Mouse (Mus musculus) c-Kit-negative CD71-positive TER-119-positive erythroid progenitor cells, embryonic 14.5 days (primary cell): ENCODE measurements around the gene Ptprm.

Source experiments
- DNase-seq: peaks from one replicate; pipeline ENCODE4 v3.0.0-alpha.2; 2013; ENCODE audit warnings: low read depth, low spot score

Gene Ptprm

GRCm38 (mm10) chr17:67343471-67343870, 10.8 kb downstream of the Ptprm start:
- no peak for DNase-seq

- DNase-seq: no peak
Measured at GRCm38 (mm10) chr17:67343006-67343405, 11.3 kb downstream of the Ptprm start.

- no peak for DNase-seq
Measured at GRCm38 (mm10) chr17:67340362-67340761, 13.9 kb downstream of the Ptprm start.

- DNase-seq: no peak
Measured at GRCm38 (mm10) chr17:67339569-67339968, 14.7 kb downstream of the Ptprm start.

GRCm38 (mm10) chr17:67334310-67334709, 19.9 kb downstream of the Ptprm start:
- DNase-seq: no peak

GRCm38 (mm10) chr17:67329435-67329834, 24.8 kb downstream of the Ptprm start:
- no peak for DNase-seq

GRCm38 (mm10) chr17:67324499-67324832, 29.8 kb downstream of the Ptprm start:
- DNase-seq: no peak

GRCm38 (mm10) chr17:67323777-67324498, 30.3 kb downstream of the Ptprm start:
- no peak for DNase-seq

- no peak for DNase-seq
Measured at GRCm38 (mm10) chr17:67314491-67315205, 39.6 kb downstream of the Ptprm start.

GRCm38 (mm10) chr17:67308421-67308820, 45.8 kb downstream of the Ptprm start:
- DNase-seq: no peak

GRCm38 (mm10) chr17:67306066-67306845, 48.0 kb downstream of the Ptprm start:
- no peak for DNase-seq

GRCm38 (mm10) chr17:67304831-67305230, 49.4 kb downstream of the Ptprm start:
- DNase-seq: no peak

- DNase-seq: no peak
Measured at GRCm38 (mm10) chr17:67303326-67304099, 50.7 kb downstream of the Ptprm start.

- DNase-seq: no peak
Measured at GRCm38 (mm10) chr17:67302569-67302968, 51.7 kb downstream of the Ptprm start.

- DNase-seq: no peak
Measured at GRCm38 (mm10) chr17:67302074-67302473, 52.2 kb downstream of the Ptprm start.

GRCm38 (mm10) chr17:67301367-67301766, 52.9 kb downstream of the Ptprm start:
- no peak for DNase-seq

- no peak for DNase-seq
Measured at GRCm38 (mm10) chr17:67298269-67298798, 55.9 kb downstream of the Ptprm start.

GRCm38 (mm10) chr17:67296604-67297595, 57.4 kb downstream of the Ptprm start:
- DNase-seq: no peak

GRCm38 (mm10) chr17:67290662-67291240, 63.5 kb downstream of the Ptprm start:
- DNase-seq: no peak

GRCm38 (mm10) chr17:67287501-67287900, 66.8 kb downstream of the Ptprm start:
- no peak for DNase-seq
